Mouse (Mus musculus): ENCODE measurements at regions not wholly inside any gene's neighbourhood (a gene's known extent, or its start where the extent isn't known, plus 50 kb on each side); places are given as distances from the start of the nearest gene placed in this dataset.
"Not testable (repeated sequence)": the region's sequence is repeated elsewhere in the genome, so short reads cannot be mapped to it uniquely, and the experiment has no call there.

- Histone ChIP-seq H3K27me3 (replicated peaks; ENCODE audit: control insufficient read depth, insufficient read depth, low read length) (no peaks in the 10 kb centered on the region), H3K9ac (ENCODE audit: low read depth, low read length) (no peak overlapping the region), H3K4me2 (ENCODE audit: low read depth, low read length) (no peak overlapping the region), H3K27ac (replicated peaks; ENCODE audit: low read depth, low read length) (no peak overlapping the region), H3K4me1 (ENCODE audit: control insufficient read depth, insufficient read depth, low read length) (no peaks in the 10 kb centered on the region), H3K4me3 (ENCODE audit: low read depth, low read length) (no peak overlapping the region), H3K9me3 (ENCODE audit: control insufficient read depth, low read length) (0 out of 2 replicates have a peak, but pooled peaks cover 4% of the 10 kb centered on the region), H3K36me3 (ENCODE audit: control insufficient read depth, insufficient read depth, low read length) (no peaks in the 10 kb centered on the region)
- WGBS: 88% methylated on average over 5 of the region's 5 CpGs
- no peak for ATAC-seq (ENCODE audit: low read depth)
- DNase-seq (ENCODE audit: low spot score): no peak
These were observed 88.6 kb upstream of the Mdm1 start for GRCm38 (mm10) chr10:118053037-118053436.

- H3K36me3 ChIP-seq (ENCODE audit: control insufficient read depth, insufficient read depth, low read length): no peaks in the 10 kb centered on the region
- no peak overlapping the region for H3K27ac ChIP-seq (replicated peaks; ENCODE audit: low read depth, low read length)
- H3K9ac ChIP-seq (ENCODE audit: low read depth, low read length): no peak overlapping the region
- H3K9me3 ChIP-seq (ENCODE audit: control insufficient read depth, low read length): 0 out of 2 replicates have a peak, but pooled peaks cover 4% of the 10 kb centered on the region
- H3K4me2 ChIP-seq (ENCODE audit: low read depth, low read length): no peak overlapping the region
- DNase-seq (ENCODE audit: low spot score): peak; percentile 27
- WGBS: 47% methylated on average over 9 of the region's 9 CpGs
- ATAC-seq (ENCODE audit: low read depth): no peak
- no peaks in the 10 kb centered on the region for H3K4me1 ChIP-seq (ENCODE audit: control insufficient read depth, insufficient read depth, low read length)
- no peaks in the 10 kb centered on the region for H3K27me3 ChIP-seq (replicated peaks; ENCODE audit: control insufficient read depth, insufficient read depth, low read length)
- no peak overlapping the region for H3K4me3 ChIP-seq (ENCODE audit: low read depth, low read length)
These were observed 84.8 kb upstream of the Mdm1 start for GRCm38 (mm10) chr10:118056789-118057271.

- no peak overlapping the region for H3K4me2 ChIP-seq (ENCODE audit: low read depth, low read length)
- ATAC-seq (ENCODE audit: low read depth) (no peak), DNase-seq (ENCODE audit: low spot score) (no peak)
- H3K9ac ChIP-seq (ENCODE audit: low read depth, low read length): no peak overlapping the region
- H3K9me3 ChIP-seq (ENCODE audit: control insufficient read depth, low read length): 0 out of 2 replicates have a peak, but pooled peaks cover 4% of the 10 kb centered on the region
- H3K27ac ChIP-seq (replicated peaks; ENCODE audit: low read depth, low read length): no peak overlapping the region
- no peak overlapping the region for H3K4me3 ChIP-seq (ENCODE audit: low read depth, low read length)
- no peaks in the 10 kb centered on the region for H3K4me1 ChIP-seq (ENCODE audit: control insufficient read depth, insufficient read depth, low read length)
- no peaks in the 10 kb centered on the region for H3K27me3 ChIP-seq (replicated peaks; ENCODE audit: control insufficient read depth, insufficient read depth, low read length)
- H3K36me3 ChIP-seq (ENCODE audit: control insufficient read depth, insufficient read depth, low read length): no peaks in the 10 kb centered on the region
- whole genome bisulfite sequencing: 75% methylated on average over 3 of the region's 3 CpGs
These were observed 84.1 kb upstream of the Mdm1 start for GRCm38 (mm10) chr10:118057516-118057915.

GRCm38 (mm10) chr10:118064816-118065216 is 76.8 kb upstream of the Mdm1 start:
- H3K27me3 ChIP-seq (replicated peaks; ENCODE audit: control insufficient read depth, insufficient read depth, low read length): no peaks in the 10 kb centered on the region
- H3K4me1 ChIP-seq (ENCODE audit: control insufficient read depth, insufficient read depth, low read length): no peaks in the 10 kb centered on the region
- no peak overlapping the region for H3K4me2 ChIP-seq (ENCODE audit: low read depth, low read length)
- H3K36me3 ChIP-seq (ENCODE audit: control insufficient read depth, insufficient read depth, low read length): no peaks in the 10 kb centered on the region
- H3K9me3 ChIP-seq (ENCODE audit: control insufficient read depth, low read length): 0 out of 2 replicates have a peak, but pooled peaks cover 4% of the 10 kb centered on the region
- H3K27ac ChIP-seq (replicated peaks; ENCODE audit: low read depth, low read length): no peak overlapping the region
- no peak for DNase-seq (ENCODE audit: low spot score)
- WGBS: 76% methylated on average over 7 of the region's 7 CpGs
- H3K4me3 ChIP-seq (ENCODE audit: low read depth, low read length): no peak overlapping the region
- ATAC-seq (ENCODE audit: low read depth): no peak
- H3K9ac ChIP-seq (ENCODE audit: low read depth, low read length): no peak overlapping the region

DNA sequence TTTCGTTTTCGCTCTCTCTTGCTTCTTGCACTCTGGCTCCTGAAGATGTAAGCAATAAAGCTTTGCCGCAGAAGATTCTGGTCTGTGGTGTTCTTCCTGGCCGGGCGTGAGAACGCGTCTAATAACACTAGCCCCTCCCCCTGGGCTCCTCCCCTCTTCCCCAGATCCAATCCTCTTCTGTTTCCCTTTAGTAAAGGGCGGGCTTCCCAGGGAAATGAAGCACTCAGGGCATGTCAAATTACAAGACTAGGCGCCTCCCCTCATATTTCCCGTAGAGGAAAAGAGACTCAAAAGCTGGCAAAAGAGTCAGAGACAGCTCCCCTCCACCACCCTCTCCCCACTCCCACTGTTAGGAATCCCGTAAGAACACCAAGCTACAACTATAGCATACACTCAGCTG is 65.3 kb upstream of the Mdm1 start:
- H3K9me3 ChIP-seq (ENCODE audit: control insufficient read depth, low read length): peaks cover 14% of the 10 kb centered on the region; the same call in 1 of the 2 replicates
- DNase-seq (ENCODE audit: low spot score); H3K9ac ChIP-seq (ENCODE audit: low read depth, low read length); H3K4me1 ChIP-seq (ENCODE audit: control insufficient read depth, insufficient read depth, low read length); H3K27me3 ChIP-seq (replicated peaks; ENCODE audit: control insufficient read depth, insufficient read depth, low read length); H3K27ac ChIP-seq (replicated peaks; ENCODE audit: low read depth, low read length); H3K4me3 ChIP-seq (ENCODE audit: low read depth, low read length); H3K4me2 ChIP-seq (ENCODE audit: low read depth, low read length); ATAC-seq (ENCODE audit: low read depth); H3K36me3 ChIP-seq (ENCODE audit: control insufficient read depth, insufficient read depth, low read length): not testable (repeated sequence)
- WGBS: 95% methylated on average over 8 of the region's 11 CpGs

- H3K36me3 ChIP-seq (ENCODE audit: control insufficient read depth, insufficient read depth, low read length): no peaks in the 10 kb centered on the region
- H3K9ac ChIP-seq (ENCODE audit: low read depth, low read length): no peak overlapping the region
- H3K27me3 ChIP-seq (replicated peaks; ENCODE audit: control insufficient read depth, insufficient read depth, low read length): no peaks in the 10 kb centered on the region
- DNase-seq (ENCODE audit: low spot score): no peak
- WGBS: 77% methylated on average over 5 of the region's 5 CpGs
- H3K4me2 ChIP-seq (ENCODE audit: low read depth, low read length): no peak overlapping the region
- peaks cover 9% of the 10 kb centered on the region; the same call in 1 of the 2 replicates for H3K9me3 ChIP-seq (ENCODE audit: control insufficient read depth, low read length)
- no peak overlapping the region for H3K4me3 ChIP-seq (ENCODE audit: low read depth, low read length)
- ATAC-seq (ENCODE audit: low read depth): no peak
- no peak overlapping the region for H3K27ac ChIP-seq (replicated peaks; ENCODE audit: low read depth, low read length)
- no peaks in the 10 kb centered on the region for H3K4me1 ChIP-seq (ENCODE audit: control insufficient read depth, insufficient read depth, low read length)
These were observed 59.9 kb upstream of the Mdm1 start for GRCm38 (mm10) chr10:118081636-118082166.

DNA sequence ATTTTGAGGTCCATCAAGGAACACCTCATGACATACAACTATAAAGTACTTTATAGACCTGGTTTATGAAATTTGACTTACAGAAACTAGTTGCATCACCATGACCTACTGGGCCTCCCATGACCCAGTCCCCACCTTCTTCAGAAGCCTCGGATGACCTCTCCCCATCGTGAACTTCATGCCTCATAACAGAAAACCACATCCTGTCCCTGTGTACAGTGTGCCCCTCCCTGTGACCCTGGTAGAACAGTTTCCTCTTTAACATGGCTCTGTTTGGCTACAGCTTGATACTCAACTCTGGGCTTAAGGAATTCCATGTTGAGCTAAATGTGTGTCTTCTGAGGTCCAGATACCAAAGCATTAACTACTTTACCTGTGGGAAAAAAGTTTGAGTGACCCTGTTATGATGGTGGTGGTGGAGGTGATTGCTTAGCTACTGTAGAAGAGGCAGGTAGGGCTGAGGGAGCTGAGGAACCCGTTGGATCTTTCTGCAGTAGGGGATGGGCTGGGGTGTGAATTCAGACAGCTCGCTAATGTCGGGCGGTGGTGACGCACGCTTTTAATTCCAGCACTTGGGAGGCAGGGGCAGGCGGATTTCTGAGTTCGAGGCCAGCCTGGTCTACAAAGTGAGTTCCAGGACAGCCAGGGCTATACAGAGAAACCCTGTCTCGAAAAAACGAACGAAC is 58.4 kb upstream of the Mdm1 start:
- Histone ChIP-seq H3K9me3 (ENCODE audit: control insufficient read depth, low read length) (0 out of 2 replicates have a peak, but pooled peaks cover 9% of the 10 kb centered on the region), H3K9ac (ENCODE audit: low read depth, low read length) (no peak overlapping the region), H3K4me2 (ENCODE audit: low read depth, low read length) (no peak overlapping the region), H3K4me1 (ENCODE audit: control insufficient read depth, insufficient read depth, low read length) (no peaks in the 10 kb centered on the region), H3K27me3 (replicated peaks; ENCODE audit: control insufficient read depth, insufficient read depth, low read length) (no peaks in the 10 kb centered on the region), H3K27ac (replicated peaks; ENCODE audit: low read depth, low read length) (no peak overlapping the region), H3K36me3 (ENCODE audit: control insufficient read depth, insufficient read depth, low read length) (no peaks in the 10 kb centered on the region), H3K4me3 (ENCODE audit: low read depth, low read length) (no peak overlapping the region)
- no peak for ATAC-seq (ENCODE audit: low read depth)
- no peak for DNase-seq (ENCODE audit: low spot score)
- 87% methylated on average over 13 of the region's 13 CpGs for WGBS

- Histone ChIP-seq H3K4me3 (ENCODE audit: low read depth, low read length) (no peak overlapping the region), H3K27me3 (replicated peaks; ENCODE audit: control insufficient read depth, insufficient read depth, low read length) (no peaks in the 10 kb centered on the region), H3K9ac (ENCODE audit: low read depth, low read length) (no peak overlapping the region), H3K4me2 (ENCODE audit: low read depth, low read length) (no peak overlapping the region), H3K4me1 (ENCODE audit: control insufficient read depth, insufficient read depth, low read length) (no peaks in the 10 kb centered on the region), H3K36me3 (ENCODE audit: control insufficient read depth, insufficient read depth, low read length) (no peaks in the 10 kb centered on the region), H3K27ac (replicated peaks; ENCODE audit: low read depth, low read length) (no peak overlapping the region), H3K9me3 (ENCODE audit: control insufficient read depth, low read length) (0 out of 2 replicates have a peak, but pooled peaks cover 9% of the 10 kb centered on the region)
- DNase-seq (ENCODE audit: low spot score) (no peak), ATAC-seq (ENCODE audit: low read depth) (no peak)
- WGBS: 83% methylated on average over 8 of the region's 8 CpGs
These were observed 57.9 kb upstream of the Mdm1 start for GRCm38 (mm10) chr10:118083721-118084075.
